Mouse (Mus musculus) NIH3T3 (cell line): ENCODE measurements around the gene Tsc22d2.

Experiments
- DNase-seq: peaks from one replicate; pipeline ENCODE4 v3.0.0-alpha.2; 2012; ENCODE audit warnings: low read depth

The Tsc22d2 gene

DNA sequence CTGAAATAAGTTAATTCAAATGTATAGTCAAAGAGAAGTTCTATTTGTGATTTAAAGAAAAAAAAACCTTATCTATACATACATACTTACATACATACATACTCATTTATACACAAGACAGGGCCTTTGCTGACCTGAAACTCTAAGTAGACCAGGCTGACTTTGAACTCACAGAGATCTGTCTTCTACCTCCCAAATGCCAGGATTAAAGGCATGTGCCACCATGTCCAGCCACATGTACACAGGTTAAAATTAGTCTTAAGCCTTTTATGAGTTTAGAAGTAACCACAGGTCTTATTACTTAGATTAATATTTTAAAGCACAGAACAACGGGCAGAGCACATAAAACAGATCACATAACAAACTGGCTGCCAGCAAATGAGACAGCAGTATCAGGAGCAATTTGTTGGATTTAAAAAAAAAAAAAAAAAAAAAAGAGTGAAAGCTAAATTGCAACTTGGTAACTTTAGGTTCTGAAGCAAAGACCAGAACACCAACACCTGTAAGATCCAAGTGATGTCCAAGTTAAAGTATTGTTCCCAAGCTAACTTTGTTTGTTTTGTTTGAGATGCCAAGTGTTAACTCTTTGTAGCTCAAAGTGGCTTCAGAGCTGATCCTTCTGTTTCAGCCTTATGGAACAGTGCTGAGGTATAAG is 101.6 kb downstream of the Tsc22d2 start:
- DNase-seq: no peak
